Mouse (Mus musculus) embryonic facial prominence, embryonic 13.5 days (tissue): ENCODE measurements around the gene Abhd17a. TPM values are rescaled to one million over a fixed set of nuclear protein-coding genes. Genes with fewer than 3 reads are reported as not detected.

Source experiments
- ATAC-seq: fragments of 200-750 bp; cut with Nextera tagmentation; 2 replicates; pipeline ENCODE4 v1.8.0; 2017; ENCODE audit warnings: low read depth; ENCODE audit not compliant: insufficient number of reproducible peaks, insufficient read depth, low FRiP score, low TSS enrichment
- H3K27ac ChIP-seq: fragments of 300-500 bp; sonication (generic); 2 replicates; pipeline ENCODE4 v1.5.1; 2015; ENCODE audit warnings: moderate library complexity, mild to moderate bottlenecking, inconsistent platforms
- H3K27me3 ChIP-seq: fragments of 300-500 bp; sonication (generic); 2 replicates; pipeline ENCODE4 v1.6.1; 2015; ENCODE audit warnings: mild to moderate bottlenecking, inconsistent platforms
- H3K36me3 ChIP-seq: fragments of 300-500 bp; sonication (generic); 2 replicates; pipeline ENCODE4 v1.6.1; 2015; ENCODE audit warnings: mild to moderate bottlenecking, inconsistent platforms
- H3K4me1 ChIP-seq: fragments of 300-500 bp; sonication (generic); 2 replicates; pipeline ENCODE4 v1.6.1; 2015; ENCODE audit warnings: inconsistent platforms
- H3K4me2 ChIP-seq: fragments of 300-500 bp; sonication (generic); 2 replicates; pipeline ENCODE4 v1.6.1; 2015; ENCODE audit warnings: moderate library complexity, mild to moderate bottlenecking, inconsistent platforms
- H3K4me3 ChIP-seq: fragments of 300-500 bp; sonication (generic); 2 replicates; pipeline ENCODE4 v1.5.1; 2015; ENCODE audit warnings: mild to moderate bottlenecking, inconsistent platforms
- H3K9ac ChIP-seq: fragments of 300-500 bp; sonication (generic); 2 replicates; pipeline ENCODE4 v1.6.1; 2015; ENCODE audit warnings: mild to moderate bottlenecking, inconsistent platforms
- H3K9me3 ChIP-seq: fragments of 300-500 bp; sonication (generic); 2 replicates; pipeline ENCODE4 v1.6.1; 2016; ENCODE audit warnings: inconsistent platforms
- WGBS: fragments of 180-500 bp; shearing (Covaris S2); methylation state at CpG from one replicate; pipeline ENCODE4 v1.1.7; 2015; ENCODE audit warnings: mixed read lengths; 5-methylcytosine and 5-hydroxymethylcytosine counted together
- polyA plus RNA-seq: library from polyadenylated mRNA; unstranded; fragments of >200 nt; fragmentation: Nextera tagmentation; extraction: Ambion mirVana; gene quantifications from 2 replicates; pipeline ENCODE4 v1.2.1, GENCODE M21; 2015

The Abhd17a gene
- polyA plus RNA-seq, 1 experiment from 2014 or later, result 85.3 TPM

DNA sequence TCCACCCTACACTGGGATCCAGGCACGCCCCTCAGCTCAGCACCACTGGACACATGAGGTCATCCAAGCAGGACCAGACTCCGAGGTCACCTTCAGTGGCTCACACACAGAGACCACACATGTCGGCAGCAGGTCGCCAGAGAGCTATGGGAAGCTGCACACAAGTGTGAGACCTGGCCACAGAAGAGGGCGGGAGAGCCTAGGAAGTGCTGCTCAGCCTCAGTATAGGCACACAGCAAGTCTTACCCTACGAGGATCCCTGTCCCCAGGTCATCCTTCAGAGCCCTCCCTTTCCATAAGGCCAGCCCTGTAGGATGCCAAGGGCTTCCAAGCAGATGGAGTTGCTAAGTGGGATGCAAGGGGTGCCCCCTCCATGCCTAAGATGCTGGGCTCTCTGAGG is 36.1 kb downstream of the Abhd17a start:
- H3K4me3 ChIP-seq, result no peak overlapping the region

DNA sequence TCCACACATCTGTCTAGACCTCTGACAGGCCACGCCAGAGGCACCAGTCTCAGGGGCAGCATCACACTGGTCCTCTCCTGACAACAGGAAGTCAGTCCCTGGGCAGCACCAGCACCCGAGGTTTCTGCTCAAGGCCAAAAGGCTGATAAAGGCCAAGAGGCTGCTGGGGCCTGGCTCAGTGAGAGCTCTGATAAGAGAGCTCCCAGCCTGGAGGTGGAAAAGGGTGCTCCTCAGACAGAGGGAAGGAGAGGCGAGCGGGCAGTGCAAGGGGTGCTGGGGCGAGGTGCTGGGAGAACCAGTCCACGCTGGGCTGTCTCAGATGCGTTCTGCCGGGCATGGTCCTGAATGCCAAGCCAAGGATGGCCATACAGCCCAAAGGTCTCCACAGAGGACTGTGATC is 36.6 kb downstream of the Abhd17a start:
- peaks cover 13% of the 10 kb centered on the region for H3K4me1 ChIP-seq
- H3K4me2 ChIP-seq, result no peak overlapping the region
- peaks cover 24% of the 10 kb centered on the region for H3K36me3 ChIP-seq
- no peak overlapping the region for H3K4me3 ChIP-seq
- H3K9ac ChIP-seq, result no peak overlapping the region
- H3K27me3 ChIP-seq, result no peaks in the 10 kb centered on the region
- no peak for ATAC-seq
- no peaks in the 10 kb centered on the region for H3K9me3 ChIP-seq
- H3K27ac ChIP-seq, result no peak overlapping the region
- WGBS, result 90% methylated on average over 8 of the region's 8 CpGs

More for the DNA sequence above, 36.1 kb downstream of the Abhd17a start:
- Histone ChIP-seq H3K4me1 (peaks cover 14% of the 10 kb centered on the region), H3K9me3 (no peaks in the 10 kb centered on the region), H3K36me3 (peaks cover 19% of the 10 kb centered on the region), H3K9ac (no peak overlapping the region), H3K27me3 (no peaks in the 10 kb centered on the region), H3K27ac (no peak overlapping the region), H3K4me2 (no peak overlapping the region)
- ATAC-seq, result no peak
- 83% methylated on average over 6 of the region's 6 CpGs for WGBS

DNA sequence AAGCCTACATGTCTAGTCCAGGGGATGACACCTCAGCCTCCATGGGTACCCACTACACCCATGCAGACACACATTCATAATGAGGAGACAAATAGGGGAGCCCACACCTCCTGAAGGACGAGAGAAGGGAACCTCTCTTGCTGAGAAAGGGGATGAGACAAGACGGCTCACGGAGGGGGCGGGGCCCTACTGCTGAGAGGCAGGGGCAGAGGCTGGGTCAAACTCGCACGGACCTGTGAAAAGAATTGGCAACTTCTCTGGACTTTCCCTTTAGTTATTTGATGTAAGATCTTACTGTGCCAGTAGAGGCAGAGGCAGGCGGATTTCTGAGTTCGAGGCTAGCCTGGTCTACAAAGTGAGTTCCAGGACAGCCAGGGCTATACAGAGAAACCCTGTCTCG is 37.8 kb downstream of the Abhd17a start:
- H3K4me2 ChIP-seq, result no peak overlapping the region
- no peaks in the 10 kb centered on the region for H3K9me3 ChIP-seq
- no peak overlapping the region for H3K4me3 ChIP-seq
- H3K9ac ChIP-seq, result no peak overlapping the region
- WGBS, result 66% methylated on average over 9 of the region's 9 CpGs
- no peak for ATAC-seq
- no peak overlapping the region for H3K27ac ChIP-seq
- H3K4me1 ChIP-seq, result peaks cover 1% of the 10 kb centered on the region
- no peaks in the 10 kb centered on the region for H3K27me3 ChIP-seq
- peaks cover 36% of the 10 kb centered on the region for H3K36me3 ChIP-seq

DNA sequence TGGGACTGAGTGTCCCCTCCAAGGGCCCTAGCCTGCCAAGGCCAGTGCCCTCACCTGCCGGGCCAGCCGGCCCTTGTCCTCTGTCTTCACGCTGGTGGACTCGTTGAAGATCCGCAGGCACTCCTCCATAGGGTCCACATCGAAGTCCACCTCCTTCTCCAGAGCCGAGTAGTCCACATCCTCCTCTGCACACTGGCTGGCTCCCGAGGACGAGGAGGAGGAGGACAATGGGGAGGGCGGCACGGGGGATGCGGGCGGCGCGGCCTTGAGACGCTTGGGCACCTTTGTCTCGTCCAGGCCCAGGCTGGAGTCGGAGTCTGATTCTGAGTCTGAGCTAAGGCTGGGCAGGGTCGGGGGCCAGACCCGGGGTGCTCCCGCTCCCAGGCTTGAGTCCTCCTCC is 40.9 kb downstream of the Abhd17a start:
- 91% methylated on average over 21 of the region's 21 CpGs for WGBS
- no peak overlapping the region for H3K4me3 ChIP-seq
- no peak for ATAC-seq

DNA sequence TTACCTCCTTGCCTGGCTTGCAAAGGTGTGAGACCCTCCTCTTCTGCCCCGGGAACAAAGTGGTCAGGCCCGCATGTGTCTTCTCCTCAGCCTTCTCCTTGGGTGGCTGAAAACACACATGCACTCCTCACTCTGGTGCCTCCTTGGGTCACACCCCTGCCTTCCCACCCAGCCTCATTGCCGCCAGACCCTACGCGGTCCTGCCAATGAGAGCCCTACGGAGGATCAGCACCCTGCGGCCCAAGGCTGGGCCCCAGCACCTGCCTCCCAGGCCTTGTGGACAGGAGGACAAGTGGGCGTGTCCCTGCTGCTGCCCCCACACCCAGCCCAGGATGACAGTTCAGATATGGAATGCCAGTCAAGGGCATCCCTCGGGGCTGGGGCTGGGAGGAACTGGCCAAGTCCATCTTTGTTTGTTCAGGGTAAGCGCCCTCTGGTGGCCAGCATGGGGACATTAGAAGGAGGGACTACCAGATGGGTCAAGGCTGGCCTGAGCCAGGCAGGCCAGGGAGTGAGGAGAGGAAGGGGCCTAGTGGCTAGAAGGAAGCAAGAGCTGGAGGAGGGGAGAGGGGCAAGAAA is 41.6 kb downstream of the Abhd17a start:
- WGBS, result 75% methylated on average over 10 of the region's 10 CpGs
- Histone ChIP-seq H3K4me3 (no peak overlapping the region), H3K4me1 (no peaks in the 10 kb centered on the region), H3K9ac (no peak overlapping the region), H3K27me3 (no peaks in the 10 kb centered on the region), H3K4me2 (no peak overlapping the region), H3K27ac (no peak overlapping the region), H3K9me3 (no peaks in the 10 kb centered on the region), H3K36me3 (peaks cover 74% of the 10 kb centered on the region)
- ATAC-seq, result 0 out of 2 replicates have a peak, but pooled peaks have one; percentile 21

More for the DNA sequence above, 40.9 kb downstream of the Abhd17a start:
- Histone ChIP-seq H3K4me2 (no peak overlapping the region), H3K27ac (no peak overlapping the region), H3K9ac (no peak overlapping the region), H3K36me3 (peaks cover 67% of the 10 kb centered on the region), H3K4me1 (no peaks in the 10 kb centered on the region), H3K9me3 (no peaks in the 10 kb centered on the region), H3K27me3 (no peaks in the 10 kb centered on the region)

DNA sequence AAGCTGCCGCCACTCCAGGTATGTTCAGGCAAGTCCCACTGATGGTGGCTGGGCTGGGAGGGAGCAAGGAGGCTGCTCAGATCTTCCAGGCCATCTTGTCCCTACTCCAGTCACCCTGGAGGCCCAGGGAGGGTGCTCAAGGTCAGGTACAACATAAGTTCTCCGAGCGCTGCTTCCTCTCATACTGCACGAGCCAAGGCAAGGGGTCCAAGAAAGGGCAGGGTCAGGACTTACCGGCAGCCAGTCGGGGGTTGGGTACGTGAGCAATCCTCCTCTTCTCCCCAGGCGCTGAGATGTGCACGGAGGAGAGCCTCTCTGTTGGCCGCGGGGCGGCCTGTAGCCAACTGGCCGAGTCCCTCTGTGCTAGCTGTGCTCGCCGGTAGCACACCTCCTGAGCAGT is 42.6 kb downstream of the Abhd17a start:
- no peaks in the 10 kb centered on the region for H3K27me3 ChIP-seq
- no peak overlapping the region for H3K9ac ChIP-seq
- WGBS, result 93% methylated on average over 15 of the region's 15 CpGs
- no peak overlapping the region for H3K4me3 ChIP-seq
- ATAC-seq, result no peak
- no peak overlapping the region for H3K4me2 ChIP-seq
- H3K27ac ChIP-seq, result no peak overlapping the region
- H3K36me3 ChIP-seq, result peaks cover 84% of the 10 kb centered on the region
- H3K4me1 ChIP-seq, result no peaks in the 10 kb centered on the region
- no peaks in the 10 kb centered on the region for H3K9me3 ChIP-seq

DNA sequence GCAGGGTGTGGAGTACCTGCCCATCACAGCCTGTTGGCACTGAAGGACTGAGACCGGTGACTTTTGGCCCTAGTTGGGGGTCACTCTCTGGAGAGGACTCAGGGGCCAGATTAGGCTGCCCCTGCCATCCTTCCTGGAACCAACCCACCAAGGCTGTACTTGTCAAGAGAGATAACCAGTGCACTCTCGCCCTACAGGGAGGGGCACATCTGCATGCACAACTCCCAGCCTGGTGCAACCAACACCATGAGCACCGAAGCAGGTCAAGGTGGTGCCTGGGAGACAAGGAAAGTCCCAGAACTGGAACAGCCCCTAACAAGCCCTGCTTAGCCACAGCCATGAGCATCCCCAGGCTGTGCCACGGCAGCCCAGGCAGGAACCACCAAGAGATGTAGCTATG is 43.2 kb downstream of the Abhd17a start:
- H3K27ac ChIP-seq, result no peak overlapping the region
- no peaks in the 10 kb centered on the region for H3K27me3 ChIP-seq
- no peaks in the 10 kb centered on the region for H3K4me1 ChIP-seq
- H3K9ac ChIP-seq, result no peak overlapping the region
- no peaks in the 10 kb centered on the region for H3K9me3 ChIP-seq
- 98% methylated on average over 4 of the region's 4 CpGs for WGBS
- H3K4me3 ChIP-seq, result no peak overlapping the region
- peaks cover 90% of the 10 kb centered on the region for H3K36me3 ChIP-seq
- no peak for ATAC-seq
- H3K4me2 ChIP-seq, result no peak overlapping the region

DNA sequence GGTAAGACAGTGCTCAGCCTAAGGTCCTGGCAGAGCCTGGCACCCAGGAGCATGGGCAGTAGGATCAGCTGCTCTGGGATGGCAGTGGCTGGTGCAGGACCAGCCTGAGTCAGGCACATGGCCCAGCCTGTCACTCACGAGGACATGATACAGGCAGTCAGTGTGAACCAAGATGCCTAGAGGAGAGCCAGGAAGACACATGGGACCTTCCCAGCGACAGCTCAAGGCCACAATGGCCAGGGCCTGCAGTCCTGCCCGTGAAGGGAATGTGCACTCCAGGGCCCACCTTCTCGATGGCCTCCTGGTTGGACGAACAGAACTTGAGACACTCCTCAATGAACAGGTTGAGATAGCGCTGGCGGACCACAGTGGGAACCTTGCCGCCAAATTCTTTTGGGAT is 44.6 kb downstream of the Abhd17a start:
- H3K36me3 ChIP-seq, result peaks cover 96% of the 10 kb centered on the region
- H3K4me1 ChIP-seq, result no peaks in the 10 kb centered on the region
- ATAC-seq, result no peak
- no peaks in the 10 kb centered on the region for H3K27me3 ChIP-seq
- no peaks in the 10 kb centered on the region for H3K9me3 ChIP-seq
- H3K9ac ChIP-seq, result no peak overlapping the region
- no peak overlapping the region for H3K27ac ChIP-seq
- 92% methylated on average over 8 of the region's 8 CpGs for WGBS
- H3K4me3 ChIP-seq, result no peak overlapping the region
- H3K4me2 ChIP-seq, result no peak overlapping the region

DNA sequence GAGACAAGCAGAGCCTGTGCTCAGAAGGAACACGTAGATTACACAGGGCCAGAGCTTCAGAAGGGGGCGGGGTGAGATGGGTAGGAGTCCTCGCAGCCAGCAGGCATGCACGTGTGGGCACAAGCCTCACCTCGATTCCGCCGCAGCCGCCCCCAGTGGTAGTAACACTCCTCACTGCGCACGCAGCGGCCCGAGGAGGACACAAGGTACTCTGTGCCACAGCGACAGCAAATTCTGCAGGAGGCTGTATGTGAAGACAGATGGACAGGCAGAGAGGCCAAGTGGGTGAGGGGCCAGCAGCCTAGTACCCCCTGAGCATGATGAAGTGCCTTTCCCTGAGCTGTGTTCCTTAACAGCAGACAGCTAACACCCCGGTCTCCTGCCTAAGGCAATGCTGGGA is 46.3 kb downstream of the Abhd17a start:
- Histone ChIP-seq H3K27me3 (peaks cover 4% of the 10 kb centered on the region), H3K9ac (no peak overlapping the region)
- WGBS, result 96% methylated on average over 14 of the region's 14 CpGs

DNA sequence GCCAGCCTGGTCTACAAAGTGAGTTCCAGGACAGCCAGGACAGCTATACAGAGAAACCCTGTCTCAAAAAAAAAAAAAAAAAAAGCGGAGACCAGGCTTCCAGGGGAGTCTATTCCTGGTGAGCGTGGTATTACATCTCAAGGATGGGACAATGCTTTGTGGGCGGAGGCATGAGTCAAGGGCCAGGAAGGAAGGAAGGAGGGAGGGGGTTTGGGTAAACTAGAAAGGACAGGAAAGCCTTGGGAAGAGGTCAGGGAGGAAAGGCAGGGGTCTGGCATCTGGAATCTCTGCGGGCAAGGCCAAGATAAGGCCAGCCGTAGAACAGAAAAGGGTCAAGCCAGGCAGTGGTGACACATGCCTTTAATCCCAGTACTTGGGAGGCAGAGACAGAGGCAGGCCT is 50.6 kb downstream of the Abhd17a start:
- WGBS, result 54% methylated on average over 5 of the region's 5 CpGs
- Histone ChIP-seq H3K27me3 (peaks cover 45% of the 10 kb centered on the region), H3K9me3 (no peaks in the 10 kb centered on the region), H3K4me3 (no peak overlapping the region), H3K4me1 (peaks cover 18% of the 10 kb centered on the region), H3K27ac (no peak overlapping the region), H3K36me3 (peaks cover 40% of the 10 kb centered on the region), H3K9ac (no peak overlapping the region), H3K4me2 (no peak overlapping the region)
- no peak for ATAC-seq

More for the DNA sequence above, 46.3 kb downstream of the Abhd17a start:
- Histone ChIP-seq H3K27ac (no peak overlapping the region), H3K4me2 (no peak overlapping the region), H3K9me3 (no peaks in the 10 kb centered on the region), H3K4me1 (peaks cover 4% of the 10 kb centered on the region), H3K4me3 (no peak overlapping the region), H3K36me3 (peaks cover 83% of the 10 kb centered on the region)
- no peak for ATAC-seq

DNA sequence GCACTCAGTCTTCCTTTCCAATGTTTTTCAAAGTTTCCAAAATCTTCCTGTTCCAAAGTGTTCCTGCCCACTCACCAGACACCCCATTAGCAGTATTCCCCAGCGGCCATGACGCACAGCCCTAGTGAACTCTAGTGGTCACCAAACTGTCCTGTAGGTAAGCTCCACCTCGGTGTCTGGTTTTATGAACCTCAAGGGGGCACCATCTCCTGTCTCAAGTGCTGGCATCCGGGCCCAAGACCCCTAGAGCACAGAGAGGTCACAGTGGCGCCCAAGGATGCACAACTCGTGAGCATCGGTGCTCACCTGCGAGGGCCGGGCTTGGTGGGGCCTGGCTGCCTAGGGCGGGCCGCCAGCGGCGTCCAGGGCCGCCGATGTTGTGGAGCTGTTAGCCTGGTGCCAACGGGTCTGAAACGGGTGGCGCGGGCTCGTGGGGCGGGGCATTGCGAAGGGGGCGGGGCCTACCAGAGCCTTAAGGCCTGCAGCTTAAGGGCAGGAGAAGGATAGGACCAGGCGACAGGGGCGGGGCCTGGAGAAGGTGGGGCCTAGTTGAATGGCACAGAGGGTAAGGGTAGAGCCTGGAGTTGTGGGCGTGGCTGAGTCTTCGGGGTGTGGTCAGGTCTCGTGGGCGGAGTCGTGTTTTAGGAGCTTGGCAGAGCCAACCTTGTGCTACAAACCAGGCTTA is 51.3 kb downstream of the Abhd17a start, which contains the start of gene Atp8b3:
Gene Atp8b3, minus strand, starts transcription at position 415 of the 685 bp plus-strand sequence.
- Histone ChIP-seq H3K36me3 (peaks cover 33% of the 10 kb centered on the region), H3K9me3 (no peaks in the 10 kb centered on the region), H3K4me2 (peak within 1 kb of the TSS; percentile 48), H3K4me3 (peak within 1 kb of the TSS; percentile 24), H3K4me1 (peaks cover 18% of the 10 kb centered on the region), H3K27me3 (peaks cover 51% of the 10 kb centered on the region), H3K9ac (no peak within 1 kb of the TSS), H3K27ac (no peak within 1 kb of the TSS)
- 2% methylated on average over 30 of the region's 30 CpGs for WGBS
- ATAC-seq, result 0 out of 2 replicates have a peak, but pooled peaks have one; percentile 45

DNA sequence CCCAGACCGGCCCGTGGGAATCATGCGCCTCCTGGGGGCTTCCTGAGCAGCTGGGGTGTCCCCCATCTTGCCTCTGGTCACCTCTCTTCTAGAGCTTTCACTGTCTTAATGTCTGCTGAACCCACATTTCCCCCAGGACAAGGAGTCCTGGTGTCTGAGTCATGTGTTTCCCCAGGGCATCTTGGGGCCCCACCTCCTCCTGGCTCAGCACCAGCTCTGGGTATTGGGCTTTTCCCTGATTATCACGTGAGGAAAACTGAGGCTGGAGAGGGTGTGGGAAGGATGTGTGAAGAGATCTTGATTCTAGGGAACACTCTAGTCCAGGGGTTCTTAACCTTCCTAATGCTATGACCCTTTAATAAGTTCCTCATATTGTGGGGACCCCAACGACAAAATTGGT is 52.0 kb downstream of the Abhd17a start:
- H3K9me3 ChIP-seq, result no peaks in the 10 kb centered on the region
- H3K36me3 ChIP-seq, result peaks cover 27% of the 10 kb centered on the region
- H3K4me2 ChIP-seq, result no peak overlapping the region
- no peak for ATAC-seq
- no peak overlapping the region for H3K9ac ChIP-seq
- H3K4me1 ChIP-seq, result peaks cover 18% of the 10 kb centered on the region
- no peak overlapping the region for H3K27ac ChIP-seq
- H3K27me3 ChIP-seq, result peaks cover 51% of the 10 kb centered on the region
- WGBS, result 47% methylated on average over 5 of the region's 5 CpGs
- H3K4me3 ChIP-seq, result no peak overlapping the region
